Mouse (Mus musculus) heart, embryonic 10.5 days (tissue): Measurements from ENCODE around the gene Theg. TPM values are rescaled to one million over a fixed set of nuclear protein-coding genes. Genes with fewer than 3 reads are reported as not detected.

Experiments
- DNase-seq: peaks from one replicate; pipeline ENCODE4 v3.0.0-alpha.2; 2017; ENCODE audit warnings: low spot score
- H3K27ac ChIP-seq: fragments of 300-500 bp; sonication (generic); 2 replicates; pipeline ENCODE4 v1.5.1; 2016; ENCODE audit warnings: mild to moderate bottlenecking
- H3K27me3 ChIP-seq: fragments of 300-500 bp; sonication (generic); 2 replicates; pipeline ENCODE4 v1.6.1; 2016; ENCODE audit warnings: mild to moderate bottlenecking; ENCODE audit not compliant: poor library complexity, insufficient read depth, severe bottlenecking
- H3K36me3 ChIP-seq: fragments of 300-500 bp; sonication (generic); 2 replicates; pipeline ENCODE4 v1.6.1; 2016; ENCODE audit warnings: mild to moderate bottlenecking, moderate library complexity
- H3K4me1 ChIP-seq: fragments of 300-500 bp; sonication (generic); 2 replicates; pipeline ENCODE4 v1.6.1; 2016; ENCODE audit warnings: mild to moderate bottlenecking
- H3K4me3 ChIP-seq: fragments of 300-500 bp; sonication (generic); 2 replicates; pipeline ENCODE4 v1.5.1; 2016; ENCODE audit warnings: mild to moderate bottlenecking, moderate library complexity
- H3K9me3 ChIP-seq: fragments of 300-500 bp; sonication (generic); 2 replicates; pipeline ENCODE4 v1.6.1; 2016; ENCODE audit warnings: mild to moderate bottlenecking, moderate library complexity
- WGBS: fragments of 180-500 bp; shearing (Covaris S2); methylation state at CpG from one replicate; pipeline ENCODE4 v1.1.7; 2016; 5-methylcytosine and 5-hydroxymethylcytosine counted together
- polyA plus RNA-seq: library from polyadenylated mRNA; unstranded; fragments of >200 nt; fragmentation: Nextera tagmentation; extraction: Ambion mirVana; gene quantifications from 2 replicates; pipeline ENCODE4 v1.2.1, GENCODE M21; 2016

Theg gene
- polyA plus RNA-seq, 1 experiment from 2014 or later, result not detected

- Histone ChIP-seq H3K27ac (no peak overlapping the region), H3K27me3 (no peaks in the 10 kb centered on the region), H3K36me3 (peaks cover 61% of the 10 kb centered on the region), H3K4me1 (peaks cover 43% of the 10 kb centered on the region), H3K9me3 (no peaks in the 10 kb centered on the region), H3K4me3 (no peak overlapping the region)
- peak; percentile 69 for DNase-seq
- WGBS, result 88% methylated on average over 18 of the region's 18 CpGs
These were observed 38.0 kb downstream of the Theg start for GRCm38 (mm10) chr10:79548971-79549723.

GRCm38 (mm10) chr10:79548546-79548945 is 38.6 kb downstream of the Theg start:
- H3K9me3 ChIP-seq, result no peaks in the 10 kb centered on the region
- no peaks in the 10 kb centered on the region for H3K27me3 ChIP-seq
- DNase-seq, result peak; percentile 68
- peaks cover 67% of the 10 kb centered on the region for H3K36me3 ChIP-seq
- WGBS, result 84% methylated on average over 5 of the region's 5 CpGs
- H3K4me3 ChIP-seq, result no peak overlapping the region
- H3K4me1 ChIP-seq, result peaks cover 38% of the 10 kb centered on the region
- H3K27ac ChIP-seq, result no peak overlapping the region

- H3K36me3 ChIP-seq, result peaks cover 80% of the 10 kb centered on the region
- no peaks in the 10 kb centered on the region for H3K27me3 ChIP-seq
- H3K27ac ChIP-seq, result no peak overlapping the region
- 77% methylated on average over 5 of the region's 5 CpGs for WGBS
- H3K9me3 ChIP-seq, result no peaks in the 10 kb centered on the region
- peaks cover 24% of the 10 kb centered on the region for H3K4me1 ChIP-seq
- peak; percentile 64 for DNase-seq
- H3K4me3 ChIP-seq, result no peak overlapping the region
These were observed 39.9 kb downstream of the Theg start for GRCm38 (mm10) chr10:79547148-79547675.

GRCm38 (mm10) chr10:79546483-79546882 is 40.6 kb downstream of the Theg start:
- 89% methylated on average over 11 of the region's 11 CpGs for WGBS
- H3K36me3 ChIP-seq, result peaks cover 88% of the 10 kb centered on the region
- H3K4me1 ChIP-seq, result peaks cover 23% of the 10 kb centered on the region; the same call in 1 of the 2 replicates
- no peak overlapping the region for H3K4me3 ChIP-seq
- peak; percentile 60 for DNase-seq
- H3K27me3 ChIP-seq, result no peaks in the 10 kb centered on the region
- no peak overlapping the region for H3K27ac ChIP-seq
- H3K9me3 ChIP-seq, result no peaks in the 10 kb centered on the region

- no peak overlapping the region for H3K27ac ChIP-seq
- H3K4me1 ChIP-seq, result peaks cover 23% of the 10 kb centered on the region; the same call in 1 of the 2 replicates
- no peak overlapping the region for H3K4me3 ChIP-seq
- H3K9me3 ChIP-seq, result no peaks in the 10 kb centered on the region
- WGBS, result 86% methylated on average over 12 of the region's 12 CpGs
- no peaks in the 10 kb centered on the region for H3K27me3 ChIP-seq
- peaks cover 94% of the 10 kb centered on the region for H3K36me3 ChIP-seq
- DNase-seq, result peak; percentile 66
These were observed 41.2 kb downstream of the Theg start for GRCm38 (mm10) chr10:79545891-79546290.

GRCm38 (mm10) chr10:79544631-79545030 is 42.5 kb downstream of the Theg start:
- H3K27me3 ChIP-seq, result no peaks in the 10 kb centered on the region
- no peak overlapping the region for H3K27ac ChIP-seq
- peaks cover 23% of the 10 kb centered on the region; the same call in 1 of the 2 replicates for H3K4me1 ChIP-seq
- DNase-seq, result peak; percentile 72
- no peaks in the 10 kb centered on the region for H3K9me3 ChIP-seq
- peaks cover 99% of the 10 kb centered on the region for H3K36me3 ChIP-seq
- H3K4me3 ChIP-seq, result no peak overlapping the region
- 95% methylated on average over 5 of the region's 5 CpGs for whole genome bisulfite sequencing

- Histone ChIP-seq H3K27me3 (no peaks in the 10 kb centered on the region), H3K9me3 (no peaks in the 10 kb centered on the region), H3K4me3 (no peak overlapping the region), H3K4me1 (peaks cover 20% of the 10 kb centered on the region; the same call in 1 of the 2 replicates), H3K36me3 (peaks cover 97% of the 10 kb centered on the region), H3K27ac (no peak overlapping the region)
- 79% methylated on average over 9 of the region's 9 CpGs for WGBS
- peak; percentile 64 for DNase-seq
These were observed 43.1 kb downstream of the Theg start for GRCm38 (mm10) chr10:79543884-79544597.

- no peaks in the 10 kb centered on the region for H3K9me3 ChIP-seq
- no peak overlapping the region for H3K4me3 ChIP-seq
- WGBS, result 96% methylated on average over 11 of the region's 11 CpGs
- peak; percentile 71 for DNase-seq
- no peak overlapping the region for H3K27ac ChIP-seq
- 0 out of 2 replicates have a peak, but pooled peaks cover 13% of the 10 kb centered on the region for H3K4me1 ChIP-seq
- H3K27me3 ChIP-seq, result no peaks in the 10 kb centered on the region
- peaks cover 87% of the 10 kb centered on the region for H3K36me3 ChIP-seq
These were observed 45.0 kb downstream of the Theg start for GRCm38 (mm10) chr10:79542171-79542570.

GRCm38 (mm10) chr10:79541522-79541921 is 45.6 kb downstream of the Theg start:
- no peak overlapping the region for H3K27ac ChIP-seq
- no peaks in the 10 kb centered on the region for H3K27me3 ChIP-seq
- DNase-seq, result peak; percentile 72
- H3K36me3 ChIP-seq, result peaks cover 80% of the 10 kb centered on the region
- H3K4me1 ChIP-seq, result 0 out of 2 replicates have a peak, but pooled peaks cover 10% of the 10 kb centered on the region
- WGBS, result 95% methylated on average over 15 of the region's 15 CpGs
- H3K4me3 ChIP-seq, result no peak overlapping the region
- H3K9me3 ChIP-seq, result no peaks in the 10 kb centered on the region

- Histone ChIP-seq H3K4me3 (no peak overlapping the region), H3K4me1 (0 out of 2 replicates have a peak, but pooled peaks cover 10% of the 10 kb centered on the region), H3K27ac (no peak overlapping the region), H3K27me3 (no peaks in the 10 kb centered on the region), H3K9me3 (no peaks in the 10 kb centered on the region), H3K36me3 (peaks cover 72% of the 10 kb centered on the region)
- peak; percentile 71 for DNase-seq
- WGBS, result 93% methylated on average over 11 of the region's 11 CpGs
These were observed 46.4 kb downstream of the Theg start for GRCm38 (mm10) chr10:79540746-79541145.

- 0 out of 2 replicates have a peak, but pooled peaks cover 8% of the 10 kb centered on the region for H3K4me1 ChIP-seq
- 0 out of 2 replicates have a peak, but pooled peaks cover 6% of the 10 kb centered on the region for H3K27me3 ChIP-seq
- H3K9me3 ChIP-seq, result no peaks in the 10 kb centered on the region
- peaks cover 65% of the 10 kb centered on the region for H3K36me3 ChIP-seq
- WGBS, result 94% methylated on average over 16 of the region's 16 CpGs
- H3K4me3 ChIP-seq, result no peak overlapping the region
- no peak overlapping the region for H3K27ac ChIP-seq
- DNase-seq, result peak; percentile 73
These were observed 47.2 kb downstream of the Theg start for GRCm38 (mm10) chr10:79539701-79540495.

- DNase-seq, result peak; percentile 66
- WGBS, result 61% methylated on average over 4 of the region's 4 CpGs
- Histone ChIP-seq H3K27me3 (peaks cover 14% of the 10 kb centered on the region; the same call in 1 of the 2 replicates), H3K4me1 (peaks cover 2% of the 10 kb centered on the region), H3K4me3 (no peak overlapping the region), H3K36me3 (peaks cover 54% of the 10 kb centered on the region), H3K27ac (no peak overlapping the region), H3K9me3 (no peaks in the 10 kb centered on the region)
These were observed 48.3 kb downstream of the Theg start for GRCm38 (mm10) chr10:79538873-79539272.
